Mouse (Mus musculus) telencephalon, adult 2 months (tissue): ENCODE measurements around the gene Dusp1.

Source experiments
- DNase-seq: peaks from one replicate; pipeline ENCODE4 v3.0.0-alpha.2; 2011; ENCODE audit warnings: low read depth, low spot score

The Dusp1 gene

GRCm38 (mm10) chr17:26524801-26525200, 37.1 kb downstream of the Dusp1 start:
- DNase-seq = no peak

- no peak for DNase-seq
Observed at GRCm38 (mm10) chr17:26524316-26524715, 37.6 kb downstream of the Dusp1 start.

- no peak for DNase-seq
Observed at GRCm38 (mm10) chr17:26522711-26523110, 39.2 kb downstream of the Dusp1 start.

- no peak for DNase-seq
Observed at GRCm38 (mm10) chr17:26518306-26518705, 43.6 kb downstream of the Dusp1 start.

- DNase-seq = no peak
Observed at GRCm38 (mm10) chr17:26515675-26516074, 46.3 kb downstream of the Dusp1 start.

GRCm38 (mm10) chr17:26514581-26515030, 47.3 kb downstream of the Dusp1 start:
- no peak for DNase-seq

GRCm38 (mm10) chr17:26513459-26514290, 48.3 kb downstream of the Dusp1 start:
- no peak for DNase-seq

- no peak for DNase-seq
Observed at GRCm38 (mm10) chr17:26512961-26513360, 49.0 kb downstream of the Dusp1 start.

- no peak for DNase-seq
Observed at GRCm38 (mm10) chr17:26511816-26512774, 49.8 kb downstream of the Dusp1 start.

GRCm38 (mm10) chr17:26511256-26511655, 50.7 kb downstream of the Dusp1 start:
- DNase-seq = no peak

GRCm38 (mm10) chr17:26510146-26511045, 51.5 kb downstream of the Dusp1 start:
- no peak for DNase-seq

- DNase-seq = no peak
Observed at GRCm38 (mm10) chr17:26508961-26509771, 52.8 kb downstream of the Dusp1 start.

- peak; percentile 97 for DNase-seq
Observed at GRCm38 (mm10) chr17:26508345-26508960, 53.5 kb downstream of the Dusp1 start.

- DNase-seq = no peak
Observed at GRCm38 (mm10) chr17:26507966-26508344, 54.0 kb downstream of the Dusp1 start.

GRCm38 (mm10) chr17:26506997-26507871, 54.7 kb downstream of the Dusp1 start:
- no peak for DNase-seq

- DNase-seq = no peak
Observed at GRCm38 (mm10) chr17:26506031-26506641, 55.8 kb downstream of the Dusp1 start.

- no peak for DNase-seq
Observed at GRCm38 (mm10) chr17:26505181-26505581, 56.7 kb downstream of the Dusp1 start.

GRCm38 (mm10) chr17:26503981-26504671, 57.8 kb downstream of the Dusp1 start:
- DNase-seq = peak; percentile 77
